27 mouse cellular contexts compared by ENCODE assay signal in the genomic region with DNA sequence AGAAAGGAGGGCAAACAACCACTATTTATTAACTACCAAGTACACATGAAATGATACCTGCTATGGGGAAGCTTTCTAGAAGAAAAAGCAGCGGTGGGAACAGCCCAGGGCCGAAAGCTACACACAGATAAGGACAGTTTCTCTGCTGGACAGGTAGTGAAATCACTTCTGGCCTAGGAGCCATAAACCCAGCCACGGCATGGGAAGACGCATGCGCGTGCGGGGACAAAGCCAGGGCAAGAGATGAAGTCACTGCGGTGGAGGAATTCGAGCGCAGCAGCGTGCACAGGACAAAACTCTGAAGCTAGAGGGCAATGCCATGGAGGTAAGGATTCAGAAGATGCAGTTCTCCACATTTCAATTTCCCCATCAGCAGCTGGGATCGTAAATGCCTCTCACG. TPM values are rescaled to one million over a fixed set of nuclear protein-coding genes. Genes with fewer than 3 reads are reported as not detected.
A peak's percentile ranks its signal among the peaks of the same experiment; 100 is the strongest.
DNase-seq lines count a peak whose midpoint lies in the region; ATAC-seq and TF ChIP-seq lines count a peak whose summit lies in the region.
"Had no signal": no experiment of that assay in that cellular context is flagged by ENCODE, and none has a peak within 500 bp of the region (broad histone marks: within the 10 kb centered on the region; RNA-seq: fewer than 3 reads in every experiment).

No protein-coding gene starts in this region.

- peaks cover 53% of the 10 kb centered on the region for H3K36me3 ChIP-seq in heart, embryonic 13.5 days
- no peaks in the 10 kb centered on the region; the same call in 1 of the 2 replicates for H3K36me3 ChIP-seq in stomach, embryonic 14.5 days (ENCODE audit: control insufficient read depth, insufficient read depth, low read length)
- no peaks in the 10 kb centered on the region; the same call in 1 of the 2 replicates for H3K36me3 ChIP-seq in stomach, postnatal 0 days (ENCODE audit: control insufficient read depth, insufficient read depth, low read length)
- H3K36me3 ChIP-seq in limb, embryonic 14.5 days (ENCODE audit: control insufficient read depth, insufficient read depth, low read length): 0 out of 2 replicates have a peak, but pooled peaks cover 7% of the 10 kb centered on the region
- H3K36me3 ChIP-seq: G1E had no signal

- no peak overlapping the region for H3K9ac ChIP-seq in heart, embryonic 13.5 days
- H3K9ac ChIP-seq in stomach, embryonic 14.5 days (replicated peaks; ENCODE audit: low read depth, low read length): no peak overlapping the region
- H3K9ac ChIP-seq in stomach, postnatal 0 days (ENCODE audit: low read length): no peak overlapping the region
- no peak overlapping the region for H3K9ac ChIP-seq in limb, embryonic 14.5 days (ENCODE audit: low read depth, low read length, severe bottlenecking)
- H3K9ac ChIP-seq: embryonic facial prominence, embryonic 13.5 days; forebrain, embryonic 12.5 days; hindbrain, embryonic 13.5 days had no signal

- H3K27me3 ChIP-seq in heart, embryonic 13.5 days (replicated peaks): no peaks in the 10 kb centered on the region
- H3K27me3 ChIP-seq in stomach, embryonic 14.5 days (ENCODE audit: control insufficient read depth, insufficient read depth, low read length): no peaks in the 10 kb centered on the region
- no peaks in the 10 kb centered on the region for H3K27me3 ChIP-seq in stomach, postnatal 0 days (ENCODE audit: control insufficient read depth, insufficient read depth, low read length)
- no peaks in the 10 kb centered on the region for H3K27me3 ChIP-seq in limb, embryonic 14.5 days (ENCODE audit: control insufficient read depth, insufficient read depth, low read length)
- H3K27me3 ChIP-seq: embryonic facial prominence, embryonic 13.5 days; forebrain, embryonic 12.5 days; hindbrain, embryonic 13.5 days had no signal

- H3K4me1 ChIP-seq in heart, embryonic 13.5 days: 0 out of 2 replicates have a peak, but pooled peaks cover 3% of the 10 kb centered on the region
- 0 out of 2 replicates have a peak, but pooled peaks cover 3% of the 10 kb centered on the region for H3K4me1 ChIP-seq in stomach, embryonic 14.5 days (ENCODE audit: control insufficient read depth, insufficient read depth, low read length)
- no peaks in the 10 kb centered on the region for H3K4me1 ChIP-seq in stomach, postnatal 0 days (replicated peaks; ENCODE audit: control insufficient read depth, insufficient read depth)
- H3K4me1 ChIP-seq in limb, embryonic 14.5 days (ENCODE audit: control insufficient read depth, insufficient read depth, low read length): peaks cover 7% of the 10 kb centered on the region; the same call in 1 of the 2 replicates
- H3K4me1 ChIP-seq: embryonic facial prominence, embryonic 13.5 days; forebrain, embryonic 12.5 days; hindbrain, embryonic 13.5 days had no signal

- TF ChIP-seq CTCF in stomach, postnatal 0 days (IDR thresholded peaks at IDR 0.05; ENCODE audit: low read depth): no peak

- H3K4me3 ChIP-seq in heart, embryonic 13.5 days: no peak overlapping the region
- H3K4me3 ChIP-seq in stomach, embryonic 14.5 days (ENCODE audit: low read depth, low read length): no peak overlapping the region
- H3K4me3 ChIP-seq in stomach, postnatal 0 days (ENCODE audit: low read depth, low read length): no peak overlapping the region
- H3K4me3 ChIP-seq in limb, embryonic 14.5 days (replicated peaks; ENCODE audit: low read length): no peak overlapping the region
- H3K4me3 ChIP-seq: embryonic facial prominence, embryonic 13.5 days; forebrain, embryonic 12.5 days; hindbrain, embryonic 13.5 days had no signal

- TF ChIP-seq POLR2A in limb, embryonic 14.5 days (IDR thresholded peaks at IDR 0.05; ENCODE audit: borderline replicate concordance, extremely low read depth, insufficient read depth, insufficient read length): no peak

- intact Hi-C loops in left cerebral cortex, postnatal 36 days (cut with DNase I): no loop called here

- no peak for DNase-seq in heart, adult 11 months
- DNase-seq in stomach, postnatal 0 days (ENCODE audit: low spot score): no peak
- no peak for DNase-seq in limb, embryonic 14.5 days (ENCODE audit: low spot score)
- DNase-seq in left cerebral cortex, postnatal 36 days (ENCODE audit: low spot score in 2 of 2): no peak
- DNase-seq in cerebellum, adult 18-20 months: no peak
- DNase-seq: adrenal gland, adult 8-10 months; adrenal gland, postnatal 36 days; B cell, adult 2 months; cerebellum, adult 11-12 months; cerebellum, adult 9-11 months; cerebellum, postnatal 36 days; gastrocnemius, postnatal 14 days; heart, postnatal 14 days had no signal

- H3K4me2 ChIP-seq in heart, embryonic 13.5 days: no peak overlapping the region
- no peak overlapping the region for H3K4me2 ChIP-seq in stomach, embryonic 14.5 days (replicated peaks; ENCODE audit: low read depth, low read length)
- H3K4me2 ChIP-seq in stomach, postnatal 0 days (replicated peaks; ENCODE audit: low read depth): no peak overlapping the region
- H3K4me2 ChIP-seq in limb, embryonic 14.5 days (replicated peaks; ENCODE audit: low read depth, low read length, severe bottlenecking): 0 out of 2 replicates have a peak overlapping the region, but pooled peaks have one; percentile 1
- H3K4me2 ChIP-seq: embryonic facial prominence, embryonic 13.5 days; forebrain, embryonic 12.5 days; hindbrain, embryonic 13.5 days had no signal

- no peaks in the 10 kb centered on the region for H3K9me3 ChIP-seq in heart, embryonic 13.5 days
- H3K9me3 ChIP-seq in stomach, embryonic 14.5 days (ENCODE audit: control insufficient read depth, low read depth, low read length): no peaks in the 10 kb centered on the region
- H3K9me3 ChIP-seq in stomach, postnatal 0 days (ENCODE audit: control insufficient read depth, low read length): no peaks in the 10 kb centered on the region
- no peaks in the 10 kb centered on the region for H3K9me3 ChIP-seq in limb, embryonic 14.5 days (ENCODE audit: control insufficient read depth, low read length)
- H3K9me3 ChIP-seq: embryonic facial prominence, embryonic 13.5 days; forebrain, embryonic 12.5 days; hindbrain, embryonic 13.5 days had no signal

- 88% methylated on average over 13 of the region's 13 CpGs for WGBS in heart, embryonic 13.5 days
- WGBS in stomach, embryonic 14.5 days: 88% methylated on average over 13 of the region's 13 CpGs
- WGBS in stomach, postnatal 0 days: 90% methylated on average over 13 of the region's 13 CpGs
- 62% methylated on average over 13 of the region's 13 CpGs for WGBS in limb, embryonic 14.5 days

- ATAC-seq in heart, embryonic 13.5 days (ENCODE audit: extremely low read depth, insufficient number of reproducible peaks, low FRiP score, low TSS enrichment): no peak
- ATAC-seq in stomach, embryonic 14.5 days (ENCODE audit: insufficient number of reproducible peaks, insufficient read depth, low FRiP score, low read depth): no peak
- ATAC-seq in stomach, postnatal 0 days (ENCODE audit: low FRiP score, low TSS enrichment): no peak
- ATAC-seq in limb, embryonic 14.5 days (ENCODE audit: low FRiP score, low read depth): no peak
- no peak for ATAC-seq in cerebellum, adult (ENCODE audit: insufficient number of reproducible peaks, low FRiP score, low TSS enrichment)
- ATAC-seq: CD4-positive, CD25-positive, alpha-beta regulatory T cell, adult 4 months; forebrain, embryonic 16.5 days had no signal

- no peak for TF ChIP-seq EP300 in stomach, postnatal 0 days (optimal IDR thresholded peaks at IDR 0.05)

- H3K27ac ChIP-seq in heart, embryonic 13.5 days (replicated peaks): peak overlapping the region; percentile 20; the same call in 1 of the 2 replicates
- H3K27ac ChIP-seq in stomach, embryonic 14.5 days (ENCODE audit: low read length): peak overlapping the region; percentile 55; the same call in 1 of the 2 replicates
- no peak overlapping the region; the same call in 1 of the 2 replicates for H3K27ac ChIP-seq in stomach, postnatal 0 days (replicated peaks)
- H3K27ac ChIP-seq in limb, embryonic 14.5 days (replicated peaks; ENCODE audit: low read depth, low read length): no peak overlapping the region
- H3K27ac ChIP-seq: embryonic facial prominence, embryonic 13.5 days; forebrain, embryonic 12.5 days; hindbrain, embryonic 13.5 days had no signal

RNA-seq across cellular contexts. Expression of a gene that starts 34.4 kb away (rescaled TPM):
- polyA plus RNA-seq in heart, embryonic 13.5 days (2015; fragmentation: Nextera tagmentation; extraction: Ambion mirVana): 0.15 TPM in 1 of 2 replicates, not detected in the other
- polyA plus RNA-seq in stomach, embryonic 14.5 days (2014; fragmentation: Nextera tagmentation; extraction: Ambion mirVana): 0.26 TPM in 1 of 2 replicates, not detected in the other
- not detected in 2 replicates for polyA plus RNA-seq in stomach, postnatal 0 days (2015; fragmentation: Nextera tagmentation; extraction: Ambion mirVana)
- polyA plus RNA-seq in limb, embryonic 14.5 days (2012; rRNA removed): not detected in 2 replicates
- not detected in 2 replicates for polyA plus RNA-seq in limb, embryonic 14.5 days (2014; fragmentation: Nextera tagmentation; extraction: Ambion mirVana)
- not detected for total RNA-seq in left cerebral cortex, postnatal 36 days (2021)
- total RNA-seq: adrenal gland, adult 8-10 months; adrenal gland, postnatal 36 days; G1E; gastrocnemius, postnatal 14 days; heart, postnatal 14 days; hematopoietic stem cell, adult 5-6 weeks had no signal
- polyA plus RNA-seq: brain, embryonic 14.5 days; CD4-positive, CD25-positive, alpha-beta regulatory T cell, adult 4 months; embryonic facial prominence, embryonic 13.5 days; frontal cortex, adult 2 months; G1E; gonadal fat pad, adult 2 months; heart, embryonic 14.5 days; hindbrain, embryonic 13.5 days had no signal

Comparison
In these comparisons a context has a peak if more than half of its experiments do, and no peak if none do; other contexts are left out.
1. H3K27ac ChIP-seq: peak in heart, embryonic 13.5 days (single experiment) and stomach, embryonic 14.5 days (single experiment); none in stomach, postnatal 0 days (single experiment) and limb, embryonic 14.5 days (single experiment).